In genomic region chr3:100712140-100712539, GRCm38 (mm10) we compare ENCODE assay signal across 21 mouse cellular contexts. TPM values are rescaled to one million over a fixed set of nuclear protein-coding genes. Genes with fewer than 3 reads are reported as not detected.
A peak's percentile ranks its signal among the peaks of the same experiment; 100 is the strongest.
DNase-seq lines count a peak whose midpoint lies in the region; ATAC-seq lines count a peak whose summit lies in the region.
"Had no signal": no experiment of that assay in that cellular context is flagged by ENCODE, and none has a peak within 500 bp of the region (broad histone marks: within the 10 kb centered on the region; RNA-seq: fewer than 3 reads in every experiment).

No protein-coding gene starts in this region.

- ATAC-seq in intestine, embryonic 14.5 days (replicated peaks; ENCODE audit: low FRiP score, low TSS enrichment, low read depth) = no peak
- ATAC-seq in intestine, embryonic 16.5 days = no peak
- ATAC-seq in frontal cortex, adult (ENCODE audit: low TSS enrichment) = no peak
- no peak for ATAC-seq in midbrain, embryonic 14.5 days (ENCODE audit: low FRiP score, low TSS enrichment)
- ATAC-seq: forebrain, postnatal 0 days had no signal

- 70% methylated on average over 7 of the region's 7 CpGs for WGBS in intestine, embryonic 14.5 days
- WGBS in intestine, embryonic 16.5 days = 72% methylated on average over 7 of the region's 7 CpGs
- 59% methylated on average over 7 of the region's 7 CpGs for WGBS in limb, embryonic 10.5 days
- 90% methylated on average over 7 of the region's 7 CpGs for WGBS in midbrain, embryonic 14.5 days

- H3K4me3 ChIP-seq in intestine, embryonic 14.5 days (ENCODE audit: low read depth, low read length) = no peak overlapping the region
- no peak overlapping the region for H3K4me3 ChIP-seq in intestine, embryonic 16.5 days (ENCODE audit: low read length)
- no peak overlapping the region for H3K4me3 ChIP-seq in limb, embryonic 10.5 days
- no peak overlapping the region for H3K4me3 ChIP-seq in midbrain, embryonic 14.5 days (replicated peaks; ENCODE audit: low read depth, low read length)
- H3K4me3 ChIP-seq: embryonic facial prominence, embryonic 13.5 days; hindbrain, embryonic 15.5 days; layer of hippocampus, adult 2 months; left cerebral cortex, adult 2 months; limb, embryonic 13.5 days; liver, embryonic 15.5 days; neural tube, embryonic 13.5 days had no signal

- H3K4me2 ChIP-seq in intestine, embryonic 14.5 days (ENCODE audit: low read length) = no peak overlapping the region
- no peak overlapping the region for H3K4me2 ChIP-seq in intestine, embryonic 16.5 days (ENCODE audit: low read depth, low read length)
- H3K4me2 ChIP-seq in midbrain, embryonic 14.5 days (ENCODE audit: low read length) = no peak overlapping the region
- H3K4me2 ChIP-seq: hindbrain, embryonic 15.5 days; liver, embryonic 15.5 days; neural tube, embryonic 13.5 days had no signal

- H3K9ac ChIP-seq in intestine, embryonic 14.5 days (ENCODE audit: low read length) = no peak overlapping the region
- H3K9ac ChIP-seq in intestine, embryonic 16.5 days (ENCODE audit: low read depth, low read length) = no peak overlapping the region
- H3K9ac ChIP-seq in midbrain, embryonic 14.5 days (replicated peaks; ENCODE audit: low read length) = no peak overlapping the region
- H3K9ac ChIP-seq: embryonic facial prominence, embryonic 13.5 days; forebrain, postnatal 0 days; hindbrain, embryonic 15.5 days; limb, embryonic 13.5 days; liver, embryonic 15.5 days; neural tube, embryonic 13.5 days had no signal

- H3K9me3 ChIP-seq in intestine, embryonic 14.5 days (ENCODE audit: control insufficient read depth, low read length) = no peaks in the 10 kb centered on the region
- no peaks in the 10 kb centered on the region for H3K9me3 ChIP-seq in intestine, embryonic 16.5 days (ENCODE audit: control insufficient read depth, low read length)
- no peaks in the 10 kb centered on the region for H3K9me3 ChIP-seq in limb, embryonic 10.5 days (replicated peaks)
- H3K9me3 ChIP-seq in midbrain, embryonic 14.5 days (ENCODE audit: control insufficient read depth, low read length) = no peaks in the 10 kb centered on the region
- H3K9me3 ChIP-seq: embryonic facial prominence, embryonic 13.5 days; hindbrain, embryonic 15.5 days; limb, embryonic 13.5 days; liver, embryonic 15.5 days; neural tube, embryonic 13.5 days had no signal

- peaks cover 4% of the 10 kb centered on the region; the same call in 1 of the 2 replicates for H3K4me1 ChIP-seq in intestine, embryonic 14.5 days (replicated peaks; ENCODE audit: control insufficient read depth, insufficient read depth, low read length)
- no peaks in the 10 kb centered on the region; the same call in 1 of the 2 replicates for H3K4me1 ChIP-seq in intestine, embryonic 16.5 days (ENCODE audit: control insufficient read depth, insufficient read depth, low read length)
- H3K4me1 ChIP-seq in limb, embryonic 10.5 days = peaks cover 49% of the 10 kb centered on the region
- no peaks in the 10 kb centered on the region for H3K4me1 ChIP-seq in midbrain, embryonic 14.5 days (ENCODE audit: control insufficient read depth, insufficient read depth, low read length)
- H3K4me1 ChIP-seq: hindbrain, embryonic 15.5 days; liver, embryonic 15.5 days had no signal

- H3K27me3 ChIP-seq in intestine, embryonic 14.5 days (replicated peaks; ENCODE audit: control insufficient read depth, insufficient read depth, low read length) = no peaks in the 10 kb centered on the region
- no peaks in the 10 kb centered on the region for H3K27me3 ChIP-seq in intestine, embryonic 16.5 days (replicated peaks; ENCODE audit: control insufficient read depth, insufficient read depth, low read length)
- no peaks in the 10 kb centered on the region for H3K27me3 ChIP-seq in limb, embryonic 10.5 days (ENCODE audit: low read depth, poor library complexity, severe bottlenecking)
- H3K27me3 ChIP-seq in midbrain, embryonic 14.5 days (ENCODE audit: control insufficient read depth, insufficient read depth, low read length) = no peaks in the 10 kb centered on the region
- H3K27me3 ChIP-seq: embryonic facial prominence, embryonic 13.5 days; hindbrain, embryonic 15.5 days; limb, embryonic 13.5 days; liver, embryonic 15.5 days; neural tube, embryonic 13.5 days had no signal

- peak; percentile 29 for DNase-seq in intestine, embryonic 14.5 days (ENCODE audit: low spot score)
- peak; percentile 19 for DNase-seq in thymus, postnatal 0 days (ENCODE audit: low spot score)
- no peak for DNase-seq in thymus, postnatal 36 days
- no peak for DNase-seq in limb, embryonic 10.5 days (ENCODE audit: low spot score)
- DNase-seq in spleen, postnatal 4 days (ENCODE audit: low spot score in 2 of 2) = peak; percentile 39 to 66
- no peak for DNase-seq in midbrain, embryonic 14.5 days
- DNase-seq: cerebellum, adult 9-11 months; forebrain, postnatal 0 days; heart, postnatal 14 days; kidney, adult 18-20 months; kidney, postnatal 10 days; thymus, postnatal 25 days had no signal

- H3K36me3 ChIP-seq in intestine, embryonic 14.5 days (ENCODE audit: control insufficient read depth, insufficient read depth, low read length) = no peaks in the 10 kb centered on the region
- no peaks in the 10 kb centered on the region for H3K36me3 ChIP-seq in intestine, embryonic 16.5 days (ENCODE audit: control insufficient read depth, insufficient read depth, low read length)
- H3K36me3 ChIP-seq in limb, embryonic 10.5 days = no peaks in the 10 kb centered on the region
- no peaks in the 10 kb centered on the region for H3K36me3 ChIP-seq in midbrain, embryonic 14.5 days (ENCODE audit: control insufficient read depth, insufficient read depth, low read length)
- H3K36me3 ChIP-seq: embryonic facial prominence, embryonic 13.5 days; hindbrain, embryonic 15.5 days; limb, embryonic 13.5 days; liver, embryonic 15.5 days; neural tube, embryonic 13.5 days had no signal

- H3K27ac ChIP-seq in intestine, embryonic 14.5 days (ENCODE audit: low read depth) = no peak overlapping the region
- H3K27ac ChIP-seq in intestine, embryonic 16.5 days (ENCODE audit: low read length) = no peak overlapping the region
- peak overlapping the region; percentile 87 for H3K27ac ChIP-seq in limb, embryonic 10.5 days
- no peak overlapping the region for H3K27ac ChIP-seq in midbrain, embryonic 14.5 days (replicated peaks; ENCODE audit: low read depth, low read length)
- H3K27ac ChIP-seq: embryonic facial prominence, embryonic 13.5 days; hindbrain, embryonic 15.5 days; layer of hippocampus, adult 2 months; left cerebral cortex, adult 2 months; liver, embryonic 15.5 days; neural tube, embryonic 13.5 days had no signal

RNA-seq across cellular contexts. Expression of gene Man1a2, which starts 26.8 kb away (rescaled TPM):
- 79.1 and 97.2 TPM in 2 replicates for polyA plus RNA-seq in intestine, embryonic 14.5 days (2014; fragmentation: Nextera tagmentation; extraction: Ambion mirVana)
- 54.0 and 60.7 TPM in 2 replicates for polyA plus RNA-seq in intestine, embryonic 16.5 days (2015; fragmentation: Nextera tagmentation; extraction: Ambion mirVana)
- polyA plus RNA-seq in thymus, postnatal 0 days (2015; fragmentation: Nextera tagmentation; extraction: Ambion mirVana) = 108 and 117 TPM in 2 replicates
- 67.1 and 74.9 TPM in 2 replicates for polyA plus RNA-seq in limb, embryonic 10.5 days (2016; fragmentation: Nextera tagmentation; extraction: Ambion mirVana)
- polyA plus RNA-seq in midbrain, embryonic 14.5 days (2014; fragmentation: Nextera tagmentation; extraction: Ambion mirVana) = 44.0 and 55.3 TPM in 2 replicates

Comparison
In these comparisons a context has a peak if more than half of its experiments do, and no peak if none do; other contexts are left out.
1. DNase-seq: peak in intestine, embryonic 14.5 days (single experiment), thymus, postnatal 0 days (single experiment) and spleen, postnatal 4 days (2 of 2); none in thymus, postnatal 36 days (0 of 2), limb, embryonic 10.5 days (single experiment) and midbrain, embryonic 14.5 days (single experiment).